Mouse (Mus musculus) heart, embryonic 14.5 days (tissue): Measurements from ENCODE around the gene Il33. TPM values are rescaled to one million over a fixed set of nuclear protein-coding genes. Genes with fewer than 3 reads are reported as not detected.

Experiments
- ATAC-seq: fragments of 200-750 bp; cut with Nextera tagmentation; 2 replicates; pipeline ENCODE4 v1.8.0; 2017; ENCODE audit warnings: low read depth, moderate TSS enrichment; ENCODE audit not compliant: insufficient number of reproducible peaks, insufficient read depth, low FRiP score
- H3K27ac ChIP-seq, 2 experiments: fragments of 200-500 bp in 1 of 2; fragments of 300-500 bp in 1 of 2; sonication (generic) in 1 of 2; replicated peaks in 1 of 2; 2 replicates each; pipeline ENCODE4 v1.5.1; 2012 to 2014; ENCODE audit warnings: low read depth in 2 of 2, low read length in 2 of 2, control low read depth in 1 of 2, mild to moderate bottlenecking in 1 of 2, mixed read lengths in 1 of 2; ENCODE audit not compliant: control insufficient read depth in 1 of 2, insufficient read depth in 1 of 2
- H3K27me3 ChIP-seq: fragments of 300-500 bp; sonication (generic); 2 replicates; pipeline ENCODE4 v1.6.1; 2014; ENCODE audit warnings: mild to moderate bottlenecking, low read length, control low read depth; ENCODE audit not compliant: control insufficient read depth, insufficient read depth
- H3K36me3 ChIP-seq: fragments of 300-500 bp; sonication (generic); 2 replicates; pipeline ENCODE4 v1.6.1; 2014; ENCODE audit warnings: mild to moderate bottlenecking, control low read depth, low read length, mixed read lengths; ENCODE audit not compliant: control insufficient read depth, insufficient read depth
- H3K4me1 ChIP-seq, 2 experiments: fragments of 200-500 bp in 1 of 2; fragments of 300-500 bp in 1 of 2; sonication (generic) in 1 of 2; 2 replicates each; pipeline ENCODE4 v1.6.1; 2012 to 2014; ENCODE audit warnings: low read length in 2 of 2, control low read depth in 1 of 2, mixed read lengths in 1 of 2; ENCODE audit not compliant: control insufficient read depth in 2 of 2, insufficient read depth in 2 of 2
- H3K4me2 ChIP-seq: fragments of 300-500 bp; sonication (generic); 2 replicates; pipeline ENCODE4 v1.6.1; 2014; ENCODE audit warnings: mild to moderate bottlenecking, low read length
- H3K4me3 ChIP-seq, 2 experiments: fragments of 200-500 bp in 1 of 2; fragments of 300-500 bp in 1 of 2; sonication (generic) in 1 of 2; 2 replicates each; pipeline ENCODE4 v1.5.1; 2012 to 2014; ENCODE audit warnings: low read length in 2 of 2, mild to moderate bottlenecking in 2 of 2, control low read depth in 1 of 2, low read depth in 1 of 2, moderate library complexity in 1 of 2; ENCODE audit not compliant: control insufficient read depth in 1 of 2, insufficient read depth in 1 of 2
- H3K9ac ChIP-seq: fragments of 300-500 bp; sonication (generic); 2 replicates; pipeline ENCODE4 v1.6.1; 2014; ENCODE audit warnings: mild to moderate bottlenecking, low read length
- H3K9me3 ChIP-seq: fragments of 300-500 bp; sonication (generic); 2 replicates; pipeline ENCODE4 v1.6.1; 2016; ENCODE audit warnings: low read length, control low read depth; ENCODE audit not compliant: control insufficient read depth
- WGBS: fragments of 180-500 bp; shearing (Covaris S2); extraction: QIAGEN DNeasy Blood & Tissue Kit; methylation state at CpG from one replicate; pipeline ENCODE4 v1.1.7; 2014; 5-methylcytosine and 5-hydroxymethylcytosine counted together
- polyA plus RNA-seq: library from polyadenylated mRNA; unstranded; fragments of >200 nt; fragmentation: Nextera tagmentation; extraction: Ambion mirVana; gene quantifications from 2 replicates; pipeline ENCODE4 v1.2.1, GENCODE M21; 2014

Gene Il33
- polyA plus RNA-seq, 1 experiment from 2014 or later = 6.8 TPM

GRCm38 (mm10) chr19:29963598-29964092, 38.7 kb downstream of the Il33 start:
- Histone ChIP-seq H3K27ac (no peak overlapping the region), H3K27me3 (no peaks in the 10 kb centered on the region), H3K4me1 (no peaks in the 10 kb centered on the region), H3K9ac (no peak overlapping the region), H3K4me3 (no peak overlapping the region), H3K36me3 (no peaks in the 10 kb centered on the region), H3K9me3 (0 out of 2 replicates have a peak, but pooled peaks cover 5% of the 10 kb centered on the region), H3K4me2 (no peak overlapping the region)
- WGBS = 51% methylated on average over 2 of the region's 2 CpGs
- no peak for ATAC-seq

- Histone ChIP-seq H3K27me3 (no peaks in the 10 kb centered on the region), H3K9ac (no peak overlapping the region), H3K27ac (no peak overlapping the region), H3K4me1 (no peaks in the 10 kb centered on the region), H3K36me3 (no peaks in the 10 kb centered on the region), H3K4me2 (no peak overlapping the region), H3K4me3 (no peak overlapping the region), H3K9me3 (0 out of 2 replicates have a peak, but pooled peaks cover 5% of the 10 kb centered on the region)
- ATAC-seq = no peak
- WGBS = 80% methylated on average over 3 of the region's 3 CpGs
Observed at GRCm38 (mm10) chr19:29967960-29968359, 43.0 kb downstream of the Il33 start.

- no peaks in the 10 kb centered on the region for H3K4me1 ChIP-seq
- H3K27ac ChIP-seq = no peak overlapping the region
- no peak overlapping the region for H3K4me2 ChIP-seq
- no peaks in the 10 kb centered on the region for H3K36me3 ChIP-seq
- H3K9ac ChIP-seq = no peak overlapping the region
- no peaks in the 10 kb centered on the region for H3K27me3 ChIP-seq
- no peaks in the 10 kb centered on the region for H3K9me3 ChIP-seq
- 54% methylated on average over 5 of the region's 5 CpGs for WGBS
- no peak overlapping the region for H3K4me3 ChIP-seq
- ATAC-seq = no peak
Observed at GRCm38 (mm10) chr19:29973396-29973795, 48.5 kb downstream of the Il33 start.

GRCm38 (mm10) chr19:29978847-29979246, 53.9 kb downstream of the Il33 start:
- H3K4me2 ChIP-seq = no peak overlapping the region
- ATAC-seq = no peak
- no peaks in the 10 kb centered on the region for H3K9me3 ChIP-seq
- no peaks in the 10 kb centered on the region for H3K36me3 ChIP-seq
- no peak overlapping the region for H3K4me3 ChIP-seq
- no peak overlapping the region for H3K9ac ChIP-seq
- no peaks in the 10 kb centered on the region for H3K27me3 ChIP-seq
- H3K4me1 ChIP-seq = no peaks in the 10 kb centered on the region
- no peak overlapping the region for H3K27ac ChIP-seq
- WGBS = 54% methylated on average over 2 of the region's 2 CpGs

- no peak overlapping the region for H3K9ac ChIP-seq
- no peak for ATAC-seq
- H3K4me2 ChIP-seq = no peak overlapping the region
- 69% methylated on average over 8 of the region's 8 CpGs for WGBS
- H3K27ac ChIP-seq = no peak overlapping the region
- no peaks in the 10 kb centered on the region for H3K9me3 ChIP-seq
- H3K4me3 ChIP-seq = no peak overlapping the region
- H3K36me3 ChIP-seq = no peaks in the 10 kb centered on the region
- no peaks in the 10 kb centered on the region for H3K4me1 ChIP-seq
- no peaks in the 10 kb centered on the region for H3K27me3 ChIP-seq
Observed at GRCm38 (mm10) chr19:29979452-29980089, 54.7 kb downstream of the Il33 start.

- Histone ChIP-seq H3K9me3 (no peaks in the 10 kb centered on the region), H3K27me3 (no peaks in the 10 kb centered on the region), H3K36me3 (no peaks in the 10 kb centered on the region), H3K4me2 (no peak overlapping the region), H3K4me1 (0 out of 4 replicates have a peak, but pooled peaks cover 2 to 4% of the 10 kb centered on the region in 2 experiments), H3K4me3 (no peak overlapping the region), H3K9ac (no peak overlapping the region), H3K27ac (no peak overlapping the region)
- 70% methylated on average over 16 of the region's 16 CpGs for WGBS
- ATAC-seq = no peak
Observed at GRCm38 (mm10) chr19:29984208-29985005, 59.5 kb downstream of the Il33 start.

GRCm38 (mm10) chr19:29986464-29987091, 61.7 kb downstream of the Il33 start:
- no peak for ATAC-seq
- no peaks in the 10 kb centered on the region for H3K9me3 ChIP-seq
- no peaks in the 10 kb centered on the region for H3K27me3 ChIP-seq
- no peak overlapping the region for H3K4me3 ChIP-seq
- H3K4me2 ChIP-seq = peak overlapping the region; percentile 50
- H3K9ac ChIP-seq = peak overlapping the region; percentile 8; the same call in 1 of the 2 replicates
- 0 out of 4 replicates have a peak, but pooled peaks cover 2 to 4% of the 10 kb centered on the region in 2 experiments for H3K4me1 ChIP-seq
- 37% methylated on average over 12 of the region's 12 CpGs for WGBS
- peak overlapping the region in 1 of 2 experiments; percentile 3; a peak in 1 of 4 replicates for H3K27ac ChIP-seq
- H3K36me3 ChIP-seq = no peaks in the 10 kb centered on the region
